Mouse (Mus musculus) cortical plate, adult 2 months (tissue): ENCODE results near the gene Cth.

Source experiments
- CTCF ChIP-seq: fragments of 200-500 bp; IDR thresholded peaks from 2 replicates; pipeline ENCODE4 v1.5.1; 2011; ENCODE audit warnings: mild to moderate bottlenecking, control low read depth, low read length; ENCODE audit not compliant: insufficient read depth; ENCODE audit errors: extremely low read depth
- POLR2A ChIP-seq: fragments of 200-500 bp; IDR thresholded peaks from 2 replicates; pipeline ENCODE4 v1.6.1; 2011; ENCODE audit warnings: mild to moderate bottlenecking, low read length, control low read depth; ENCODE audit not compliant: insufficient read depth; ENCODE audit errors: extremely low read depth

GRCm38 (mm10) chr3:157865848-157866247 lies 59.0 kb downstream of the Cth start:
- TF ChIP-seq POLR2A (no peak), CTCF (no peak)
